Mouse (Mus musculus) CD4-positive naive resting alpha-beta T cell, adult 57 days (primary cell): Measurements from ENCODE around the gene Vmn2r91. TPM values are rescaled to one million over a fixed set of nuclear protein-coding genes. Genes with fewer than 3 reads are reported as not detected.

Experiments used
- total RNA-seq: library from RNA; stranded (reverse); gene quantifications from one replicate; pipeline ENCODE4 v1.2.4, GENCODE M21; 2023

The Vmn2r91 gene
- not detected for total RNA-seq

GRCm38 (mm10) chr17:18084716-18085115, at the start of gene Vmn2r91:
Gene Vmn2r91, plus strand, starts transcription at chr17:18085016.

GRCm38 (mm10) chr17:18049124-18049523, 35.7 kb upstream of the Vmn2r91 start, which contains the start of gene Vmn2r124:
Gene Vmn2r124, plus strand, starts transcription at chr17:18049424.

GRCm38 (mm10) chr17:18151587-18151986, 66.8 kb downstream of the Vmn2r91 start, which contains the start of gene Vmn2r92:
Gene Vmn2r92, plus strand, starts transcription at chr17:18151887.

Other genes starting within 250 kb of the Vmn2r91 start
- not detected for gene Has1, start 229.8 kb upstream of the Vmn2r91 start, total RNA-seq
- not detected for gene Fpr1, start 201.1 kb upstream of the Vmn2r91 start, total RNA-seq
- gene Fpr2, start 197.2 kb upstream of the Vmn2r91 start, total RNA-seq, result not detected
- gene Fpr3, start 197.2 kb upstream of the Vmn2r91 start, total RNA-seq, result not detected
- not detected for gene Fpr-rs4, start 63.3 kb upstream of the Vmn2r91 start, total RNA-seq
- not detected for gene Vmn2r124, start 35.6 kb upstream of the Vmn2r91 start, total RNA-seq
- gene Vmn2r92, start 66.9 kb downstream of the Vmn2r91 start, total RNA-seq, result not detected
- not detected for gene Vmn2r94, start 192.7 kb downstream of the Vmn2r91 start, total RNA-seq
- gene Vmn2r93, start 213.1 kb downstream of the Vmn2r91 start, total RNA-seq, result not detected